ENCODE assay signal across 9 mouse cellular contexts in genomic region chr1:74415143-74415542, GRCm38 (mm10). TPM values are rescaled to one million over a fixed set of nuclear protein-coding genes. Genes with fewer than 3 reads are reported as not detected.
DNase-seq lines count a peak whose midpoint lies in the region; ATAC-seq and TF ChIP-seq lines count a peak whose summit lies in the region.
"Had no signal": no experiment of that assay in that cellular context is flagged by ENCODE, and none has a peak within 500 bp of the region (broad histone marks: within the 10 kb centered on the region; RNA-seq: fewer than 3 reads in every experiment).

No protein-coding gene starts in this region.

- 50% methylated on average over 4 of the region's 4 CpGs for WGBS in embryonic facial prominence, embryonic 15.5 days
- 53% methylated on average over 4 of the region's 4 CpGs for WGBS in liver, adult 2 months

- H3K9ac ChIP-seq in embryonic facial prominence, embryonic 15.5 days: no peak overlapping the region
- no peak overlapping the region for H3K9ac ChIP-seq in liver, adult 2 months (ENCODE audit: low read depth, low read length)
- H3K9ac ChIP-seq: neural tube, embryonic 12.5 days had no signal

- TF ChIP-seq POLR2A in liver, adult 2 months (IDR thresholded peaks at IDR 0.05; ENCODE audit: extremely low read depth, insufficient read depth, low read length): no peak

- H3K4me1 ChIP-seq in embryonic facial prominence, embryonic 15.5 days: no peaks in the 10 kb centered on the region
- H3K4me1 ChIP-seq in liver, adult 2 months (ENCODE audit: control insufficient read depth, insufficient read depth, low read length): no peaks in the 10 kb centered on the region
- H3K4me1 ChIP-seq: neural tube, embryonic 12.5 days had no signal

- no peaks in the 10 kb centered on the region for H3K79me2 ChIP-seq in liver, adult 2 months (ENCODE audit: control insufficient read depth, insufficient read depth, low read length)

- H3K9me3 ChIP-seq in embryonic facial prominence, embryonic 15.5 days (replicated peaks): no peaks in the 10 kb centered on the region
- H3K9me3 ChIP-seq: neural tube, embryonic 12.5 days had no signal

- no peaks in the 10 kb centered on the region for H3K36me3 ChIP-seq in embryonic facial prominence, embryonic 15.5 days
- no peaks in the 10 kb centered on the region for H3K36me3 ChIP-seq in liver, adult 2 months (ENCODE audit: control insufficient read depth, insufficient read depth, low read length)
- H3K36me3 ChIP-seq: neural tube, embryonic 12.5 days had no signal

- peak; percentile 82 for DNase-seq in adrenal gland, postnatal 14 days
- no peak for DNase-seq in adrenal gland, postnatal 4 days (ENCODE audit: low spot score in 2 of 2)
- DNase-seq in CD4-positive helper T cell, adult 2 months (ENCODE audit: low read depth, low spot score): peak; percentile 16
- DNase-seq in liver, adult 2 months (ENCODE audit: extremely low read depth, low read depth, low spot score): peak; percentile 76
- DNase-seq in thymus, postnatal 4 days: peak; percentile 51
- no peak for DNase-seq in spleen, adult 18-20 months

- TF ChIP-seq CTCF in liver, adult 2 months (IDR thresholded peaks at IDR 0.05; ENCODE audit: low read depth, low read length): no peak

- peak; percentile 41; the same call in 1 of the 2 replicates for ATAC-seq in embryonic facial prominence, embryonic 15.5 days (ENCODE audit: insufficient number of reproducible peaks, low FRiP score, low TSS enrichment, low read depth)
- no peak for ATAC-seq in erythroblast, adult 5-6 weeks (replicated peaks; ENCODE audit: low FRiP score, poor library complexity, severe bottlenecking)

- H3K4me2 ChIP-seq in embryonic facial prominence, embryonic 15.5 days (replicated peaks): no peak overlapping the region
- H3K4me2 ChIP-seq: neural tube, embryonic 12.5 days had no signal

- no peak overlapping the region for H3K4me3 ChIP-seq in embryonic facial prominence, embryonic 15.5 days (replicated peaks)
- no peak overlapping the region for H3K4me3 ChIP-seq in liver, adult 2 months (ENCODE audit: insufficient read depth, low read depth, low read length)
- H3K4me3 ChIP-seq: neural tube, embryonic 12.5 days had no signal

- no peak overlapping the region for H3K27ac ChIP-seq in embryonic facial prominence, embryonic 15.5 days (replicated peaks)
- H3K27ac ChIP-seq in liver, adult 2 months (replicated peaks; ENCODE audit: insufficient read depth, low read depth, low read length): no peak overlapping the region
- H3K27ac ChIP-seq: neural tube, embryonic 12.5 days had no signal

- no peaks in the 10 kb centered on the region for H3K27me3 ChIP-seq in embryonic facial prominence, embryonic 15.5 days
- H3K27me3 ChIP-seq in liver, adult 2 months (ENCODE audit: control insufficient read depth, insufficient read depth, low read length): no peaks in the 10 kb centered on the region

RNA-seq across cellular contexts. Expression of gene Vil1, which starts 6.0 kb away (rescaled TPM):
- total RNA-seq in adrenal gland, postnatal 14 days (2021): 2.4 and 3.0 TPM in 2 replicates
- total RNA-seq in adrenal gland, postnatal 4 days (2021): 1 to 10 TPM; 1.6 to 7.1 TPM
- polyA plus RNA-seq in embryonic facial prominence, embryonic 15.5 days (2015; fragmentation: Nextera tagmentation; extraction: Ambion mirVana): 0.08 and 0.16 TPM in 2 replicates
- total RNA-seq in liver, adult 2 months (2014; rRNA removed): 0.13 and 0.18 TPM in 2 replicates
- polyA plus RNA-seq in liver, adult 2 months (2012; rRNA removed): 0.22 and 0.26 TPM in 2 replicates
- not detected in 2 replicates for total RNA-seq in erythroblast, adult 5-6 weeks (2015; ENCODE audit: low replicate concordance)
- total RNA-seq in erythroblast, adult 5-6 weeks (2017; ENCODE audit: low replicate concordance): not detected in 2 replicates

RNA-seq across cellular contexts. Expression of gene Ctdsp1, which starts 23.8 kb away (rescaled TPM):
- 128 and 130 TPM in 2 replicates for total RNA-seq in adrenal gland, postnatal 14 days (2021)
- 100 to 1,000 TPM; 156 to 162 TPM for total RNA-seq in adrenal gland, postnatal 4 days (2021)
- polyA plus RNA-seq in embryonic facial prominence, embryonic 15.5 days (2015; fragmentation: Nextera tagmentation; extraction: Ambion mirVana): 86.6 and 89.3 TPM in 2 replicates
- 27.1 and 41.9 TPM in 2 replicates for total RNA-seq in liver, adult 2 months (2014; rRNA removed)
- 167 and 185 TPM in 2 replicates for polyA plus RNA-seq in liver, adult 2 months (2012; rRNA removed)
- total RNA-seq in erythroblast, adult 5-6 weeks (2015; ENCODE audit: low replicate concordance): 30.7 and 40.5 TPM in 2 replicates
- 10.5 and 22.8 TPM in 2 replicates for total RNA-seq in erythroblast, adult 5-6 weeks (2017; ENCODE audit: low replicate concordance)

RNA-seq across cellular contexts. Expression of gene Slc11a1, which starts 40.1 kb away (rescaled TPM):
- 5.3 and 6.9 TPM in 2 replicates for total RNA-seq in adrenal gland, postnatal 14 days (2021)
- 10 to 100 TPM; 10.2 to 13.6 TPM for total RNA-seq in adrenal gland, postnatal 4 days (2021)
- polyA plus RNA-seq in embryonic facial prominence, embryonic 15.5 days (2015; fragmentation: Nextera tagmentation; extraction: Ambion mirVana): 3.7 and 4.7 TPM in 2 replicates
- 17.5 and 23.4 TPM in 2 replicates for total RNA-seq in liver, adult 2 months (2014; rRNA removed)
- 10.8 and 21.4 TPM in 2 replicates for polyA plus RNA-seq in liver, adult 2 months (2012; rRNA removed)
- 20.2 and 37.0 TPM in 2 replicates for total RNA-seq in erythroblast, adult 5-6 weeks (2015; ENCODE audit: low replicate concordance)
- 3.0 and 12.7 TPM in 2 replicates for total RNA-seq in erythroblast, adult 5-6 weeks (2017; ENCODE audit: low replicate concordance)

RNA-seq across cellular contexts. Expression of gene Catip, which starts 53.2 kb away (rescaled TPM):
- total RNA-seq in adrenal gland, postnatal 14 days (2021): 0.15 and 0.45 TPM in 2 replicates
- under 1 TPM; 0.48 to 0.50 TPM for total RNA-seq in adrenal gland, postnatal 4 days (2021)
- polyA plus RNA-seq in embryonic facial prominence, embryonic 15.5 days (2015; fragmentation: Nextera tagmentation; extraction: Ambion mirVana): 2.5 and 2.8 TPM in 2 replicates
- total RNA-seq in liver, adult 2 months (2014; rRNA removed): 0.09 TPM in 1 of 2 replicates, not detected in the other
- polyA plus RNA-seq in liver, adult 2 months (2012; rRNA removed): 0.09 TPM in 1 of 2 replicates, not detected in the other
- not detected in 2 replicates for total RNA-seq in erythroblast, adult 5-6 weeks (2015; ENCODE audit: low replicate concordance)
- not detected in 2 replicates for total RNA-seq in erythroblast, adult 5-6 weeks (2017; ENCODE audit: low replicate concordance)

Comparison
In these comparisons a context has a peak if more than half of its experiments do, and no peak if none do; other contexts are left out.
1. DNase-seq: peak in adrenal gland, postnatal 14 days (single experiment), CD4-positive helper T cell, adult 2 months (single experiment), liver, adult 2 months (single experiment) and thymus, postnatal 4 days (single experiment); none in adrenal gland, postnatal 4 days (0 of 2) and spleen, adult 18-20 months (0 of 2).